Mouse (Mus musculus): ENCODE data around the gene Ywhab.
A peak's percentile ranks its signal among the peaks of the same experiment; 100 is the strongest.

The Ywhab gene

GRCm38 (mm10) chr2:164010496-164010895, 15.7 kb downstream of the Ywhab start:
- no peak for DNase-seq

DNA sequence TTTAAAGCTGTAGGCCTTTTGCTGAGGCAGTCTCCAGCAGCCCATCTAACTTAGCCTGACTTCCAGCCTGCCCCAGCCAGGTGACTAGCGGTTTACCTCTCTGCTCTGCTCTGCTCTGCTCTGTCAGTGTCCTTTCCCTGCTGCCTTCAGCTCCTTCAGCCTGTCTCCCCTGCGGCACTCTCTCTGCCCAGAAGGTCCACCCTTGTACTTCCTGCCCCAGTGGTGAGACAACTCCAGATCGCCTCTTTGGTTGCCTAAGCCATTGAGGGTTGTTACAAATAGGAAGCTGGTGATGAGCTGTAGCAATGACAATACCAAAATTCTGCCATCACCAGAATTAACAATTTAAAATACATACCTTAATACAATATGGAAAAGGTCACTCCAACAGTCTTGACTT, 16.2 kb downstream of the Ywhab start:
- DNase-seq = no peak

GRCm38 (mm10) chr2:164015304-164015703, 20.5 kb downstream of the Ywhab start:
- no peak for DNase-seq

DNA sequence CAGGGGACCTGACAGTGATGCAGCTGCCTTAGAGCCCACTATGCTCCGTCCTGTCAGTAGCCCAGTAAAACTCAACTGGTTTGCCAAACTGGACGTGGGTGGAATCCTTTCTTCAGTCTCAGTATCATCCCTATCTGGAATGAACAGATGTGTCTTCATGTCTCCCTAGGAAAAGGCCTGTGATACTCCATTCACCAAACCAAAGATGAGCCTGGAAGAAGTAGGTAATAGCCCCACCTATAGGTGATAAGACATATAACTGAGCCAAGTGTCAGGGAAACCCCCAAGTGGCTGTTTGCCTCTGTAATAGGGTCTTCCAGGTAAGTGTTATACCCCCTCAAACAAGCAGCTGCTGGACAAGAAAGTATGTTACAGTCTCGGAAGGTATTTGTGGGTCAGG, 24.1 kb downstream of the Ywhab start:
- DNase-seq = no peak

GRCm38 (mm10) chr2:164019943-164020342, 25.2 kb downstream of the Ywhab start:
- no peak for DNase-seq

- no peak for DNase-seq
Observed at GRCm38 (mm10) chr2:164022104-164022503, 27.3 kb downstream of the Ywhab start.

- DNase-seq = no peak
Observed at GRCm38 (mm10) chr2:164025150-164025549, 30.4 kb downstream of the Ywhab start, which contains the start of gene Pabpc1l. TSS of gene Pabpc1l (plus strand) at chr2:164025450.

DNA sequence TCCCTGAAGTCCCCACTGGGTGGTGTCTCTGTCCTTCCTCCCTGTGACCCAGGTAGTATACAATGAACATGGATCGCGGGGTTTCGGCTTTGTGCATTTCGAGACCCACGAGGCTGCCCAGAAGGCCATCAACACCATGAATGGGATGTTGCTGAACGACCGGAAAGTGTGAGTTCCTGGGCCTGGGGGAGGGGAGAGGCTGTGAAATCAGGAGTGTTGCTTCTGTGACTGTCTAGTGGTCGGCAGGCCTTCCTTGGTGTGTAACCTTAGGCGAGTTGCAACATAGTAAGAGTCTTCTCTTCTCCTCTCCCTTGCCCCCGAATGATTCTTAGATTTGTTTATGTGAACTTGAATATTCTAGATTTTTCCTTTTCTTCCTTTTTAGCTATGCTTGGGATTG, 36.4 kb downstream of the Ywhab start:
- DNase-seq = no peak

DNA sequence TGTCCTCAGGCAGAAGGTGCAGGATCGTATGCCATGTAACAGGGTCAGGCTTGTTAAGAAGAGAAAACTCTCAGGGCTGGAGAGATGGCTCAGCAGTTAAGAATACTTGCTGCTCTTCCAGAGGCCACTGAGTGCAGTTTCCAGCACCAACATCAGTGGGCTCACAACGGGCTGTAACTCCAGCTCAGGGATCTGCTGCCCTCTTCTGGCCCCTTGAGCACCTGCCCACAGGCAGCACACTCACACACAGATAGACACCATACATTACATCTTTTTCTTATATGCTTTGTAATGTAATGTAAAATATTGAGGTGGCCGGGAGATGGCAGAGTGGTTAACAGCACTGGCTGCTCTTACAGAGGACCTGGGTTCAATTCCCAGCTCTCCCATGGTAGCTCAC, 38.2 kb downstream of the Ywhab start:
- no peak for DNase-seq

- DNase-seq = no peak
Observed at GRCm38 (mm10) chr2:164036520-164037019, 41.8 kb downstream of the Ywhab start.

GRCm38 (mm10) chr2:164038407-164039028, 43.8 kb downstream of the Ywhab start:
- no peak for DNase-seq

DNA sequence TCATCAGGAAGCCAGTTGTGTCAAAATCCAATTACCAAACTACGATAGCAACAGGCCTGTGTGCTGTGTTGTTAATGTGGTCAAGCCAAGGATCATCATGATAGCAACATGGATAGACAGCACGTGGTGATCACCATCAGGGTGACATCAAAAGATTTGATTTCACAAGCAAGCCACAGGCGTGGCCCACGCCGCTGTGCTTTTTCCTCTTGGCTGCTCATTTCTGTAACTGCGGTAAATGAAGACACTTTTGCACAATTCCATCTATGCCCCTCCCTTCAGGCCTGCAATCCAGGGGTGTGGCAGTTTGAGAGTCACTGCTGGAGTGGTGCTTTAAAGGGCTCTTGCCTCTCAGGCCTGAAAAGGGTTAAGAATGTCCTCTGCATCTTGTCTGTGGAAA, 46.2 kb downstream of the Ywhab start:
- peak; percentile 18 for DNase-seq

DNA sequence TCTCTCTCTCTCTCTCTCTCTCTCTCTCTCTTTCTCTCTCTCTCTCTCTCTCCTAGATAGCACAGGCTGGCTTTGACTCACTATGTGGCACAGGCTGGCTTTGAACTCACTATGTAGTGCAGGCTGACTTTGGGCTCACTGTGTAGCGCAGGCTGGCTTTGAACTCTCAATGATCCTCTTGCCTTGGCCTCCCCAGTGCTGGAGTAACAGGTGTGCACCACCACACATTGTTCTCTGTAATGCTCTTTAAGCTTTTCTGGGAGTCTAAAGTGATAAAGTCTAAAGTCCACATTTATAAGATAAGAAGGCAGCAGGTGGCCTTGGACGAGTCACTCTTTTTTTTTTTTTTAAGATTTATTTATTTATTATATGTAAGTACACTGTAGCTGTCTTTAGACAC, 46.8 kb downstream of the Ywhab start:
- DNase-seq = no peak

DNA sequence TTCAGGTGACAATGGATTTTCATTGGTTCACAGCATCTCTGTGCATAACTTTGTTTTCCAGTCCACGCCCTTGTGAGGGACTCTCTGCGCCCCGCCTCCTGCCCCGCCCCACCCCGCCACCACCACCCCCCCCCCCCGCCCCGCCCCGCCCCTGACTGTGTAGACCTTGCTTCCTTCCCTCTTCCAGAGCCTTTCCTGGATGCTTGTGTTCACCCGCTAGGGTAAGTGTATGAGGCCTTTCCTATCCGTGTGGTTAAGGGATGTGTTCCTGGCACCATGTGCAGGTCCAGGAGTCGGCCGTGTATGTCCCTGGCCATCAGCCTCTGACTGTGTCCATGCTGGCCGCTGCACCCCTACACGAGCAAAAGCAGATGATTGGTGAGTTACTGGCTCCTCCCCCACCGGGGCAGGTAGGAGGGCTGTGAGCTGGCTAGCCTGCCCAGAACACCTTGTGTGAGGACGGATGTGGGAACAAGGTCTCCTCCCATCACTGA, 52.5 kb downstream of the Ywhab start:
- peak; percentile 31 for DNase-seq

DNA sequence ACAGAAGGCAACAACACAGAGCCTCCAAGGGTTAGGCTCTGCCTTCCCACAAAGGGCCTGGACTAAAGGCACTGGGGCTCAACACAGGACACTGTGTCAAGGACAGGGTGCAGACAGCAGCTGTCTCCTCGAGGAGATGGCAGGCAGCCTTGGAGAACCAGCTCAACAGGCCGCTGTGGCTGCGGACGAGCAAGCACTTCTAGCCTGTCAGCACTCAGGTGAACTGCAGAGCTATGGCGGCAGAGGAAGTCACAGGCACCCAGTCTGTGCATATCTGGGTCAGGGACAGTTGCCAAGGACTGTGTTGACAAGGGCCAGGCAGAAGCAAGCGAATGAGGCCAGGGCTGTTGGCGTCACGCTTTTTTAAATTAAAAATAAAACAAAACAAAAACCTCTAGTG, 59.0 kb downstream of the Ywhab start:
- DNase-seq = peak; percentile 21

DNA sequence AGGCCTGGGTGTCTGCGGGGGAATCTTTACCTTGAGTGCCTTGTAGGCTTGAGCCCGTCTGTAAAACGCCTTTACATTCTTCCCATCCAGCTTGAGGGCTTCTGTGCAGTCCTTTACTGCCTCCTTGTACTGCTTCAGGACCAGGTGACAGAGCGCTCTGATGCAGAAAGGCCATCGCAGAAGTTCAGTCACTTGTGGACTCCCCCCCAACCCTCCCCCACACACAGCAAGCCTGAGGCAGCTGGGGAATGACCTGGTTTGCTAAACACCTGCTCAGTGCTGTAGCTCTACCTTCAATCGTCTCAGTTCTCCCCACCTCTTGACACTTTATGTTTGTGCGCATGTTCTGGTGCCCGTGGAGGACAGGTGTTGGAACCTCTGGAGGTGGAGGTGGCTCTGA, 59.9 kb downstream of the Ywhab start:
- no peak for DNase-seq

DNA sequence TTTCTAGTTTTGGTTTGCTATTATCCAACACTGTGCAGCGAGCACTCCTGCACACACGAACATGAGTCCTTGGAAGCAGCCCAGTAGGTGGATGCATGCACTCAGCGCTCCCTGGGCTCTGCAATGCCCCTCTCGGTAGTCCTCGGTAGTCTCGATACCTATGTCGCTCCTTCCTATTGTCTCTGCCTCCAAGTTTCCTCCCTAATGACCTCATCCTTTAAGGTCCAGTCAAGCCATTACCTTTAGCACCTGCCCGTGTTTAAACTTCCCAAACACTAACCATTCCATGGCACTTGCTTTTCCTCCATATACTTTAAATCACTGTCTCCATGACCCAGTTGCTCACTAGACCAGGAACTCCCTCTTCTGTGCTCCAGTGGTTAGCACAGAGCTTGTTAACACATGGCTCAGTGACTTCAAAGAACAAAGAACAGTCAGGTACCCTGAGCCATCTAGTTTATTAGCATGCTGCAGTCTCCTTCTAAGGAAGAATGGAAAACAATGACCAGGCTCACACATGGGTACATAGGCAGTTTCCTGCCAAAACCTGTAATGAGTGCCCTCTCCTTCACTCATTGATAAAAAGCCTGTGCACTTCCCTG, 65.0 kb downstream of the Ywhab start:
- DNase-seq = no peak

Measured in lung, postnatal 10 days (tissue).